Mouse (Mus musculus): ENCODE measurements around the gene Esr1.
A peak's percentile ranks its signal among the peaks of the same experiment; 100 is the strongest.

The Esr1 gene

GRCm38 (mm10) chr10:4620596-4621504 lies 9.5 kb downstream of the Esr1 start:
- peak; percentile 36 to 57 for DNase-seq

- DNase-seq = no peak
Observed at GRCm38 (mm10) chr10:4621505-4621815, 10.1 kb downstream of the Esr1 start.

GRCm38 (mm10) chr10:4623319-4623718 lies 11.9 kb downstream of the Esr1 start:
- DNase-seq = no peak

GRCm38 (mm10) chr10:4624581-4624980 lies 13.2 kb downstream of the Esr1 start:
- DNase-seq = no peak

- no peak for DNase-seq
Observed at GRCm38 (mm10) chr10:4625300-4625699, 13.9 kb downstream of the Esr1 start.

- DNase-seq = no peak
Observed at GRCm38 (mm10) chr10:4626432-4626831, 15.0 kb downstream of the Esr1 start.

GRCm38 (mm10) chr10:4626996-4627395 lies 15.6 kb downstream of the Esr1 start:
- DNase-seq = no peak

- DNase-seq = no peak
Observed at GRCm38 (mm10) chr10:4627415-4627814, 16.0 kb downstream of the Esr1 start.

GRCm38 (mm10) chr10:4629314-4629713 lies 17.9 kb downstream of the Esr1 start:
- no peak for DNase-seq

- no peak for DNase-seq
Observed at GRCm38 (mm10) chr10:4632211-4632704, 20.9 kb downstream of the Esr1 start.

- DNase-seq = no peak
Observed at GRCm38 (mm10) chr10:4633287-4634030, 22.1 kb downstream of the Esr1 start.

GRCm38 (mm10) chr10:4635740-4636139 lies 24.3 kb downstream of the Esr1 start:
- DNase-seq = no peak

- DNase-seq = no peak
Observed at GRCm38 (mm10) chr10:4646074-4646473, 34.7 kb downstream of the Esr1 start.

- DNase-seq = no peak
Observed at GRCm38 (mm10) chr10:4646851-4647250, 35.5 kb downstream of the Esr1 start.

GRCm38 (mm10) chr10:4665380-4665779 lies 54.0 kb downstream of the Esr1 start:
- DNase-seq = no peak

- no peak for DNase-seq
Observed at GRCm38 (mm10) chr10:4667006-4667405, 55.6 kb downstream of the Esr1 start.

- no peak for DNase-seq
Observed at GRCm38 (mm10) chr10:4670053-4670452, 58.7 kb downstream of the Esr1 start.

GRCm38 (mm10) chr10:4671876-4672275 lies 60.5 kb downstream of the Esr1 start:
- no peak for DNase-seq

- DNase-seq = no peak
Observed at GRCm38 (mm10) chr10:4673311-4673816, 62.0 kb downstream of the Esr1 start.

GRCm38 (mm10) chr10:4674983-4675592 lies 63.7 kb downstream of the Esr1 start:
- DNase-seq = peak in 1 of 2 experiments; percentile 25

GRCm38 (mm10) chr10:4683106-4683505 lies 71.7 kb downstream of the Esr1 start:
- DNase-seq = no peak

GRCm38 (mm10) chr10:4683711-4684265 lies 72.4 kb downstream of the Esr1 start:
- no peak for DNase-seq

GRCm38 (mm10) chr10:4694336-4694865 lies 83.0 kb downstream of the Esr1 start:
- DNase-seq = no peak
